Mouse (Mus musculus) kidney, postnatal 0 days (tissue): ENCODE results near the gene Nectin3. TPM values are rescaled to one million over a fixed set of nuclear protein-coding genes. Genes with fewer than 3 reads are reported as not detected.
A peak's percentile ranks its signal among the peaks of the same experiment; 100 is the strongest.

Experiments used
- ATAC-seq: fragments of 200-750 bp; cut with Nextera tagmentation; replicated peaks from 2 replicates; pipeline ENCODE4 v1.8.0; 2017; ENCODE audit warnings: low read depth, moderate number of reproducible peaks, moderate TSS enrichment, moderate library complexity; ENCODE audit not compliant: low FRiP score
- DNase-seq: peaks from one replicate; pipeline ENCODE4 v3.0.0-alpha.2; 2016; ENCODE audit warnings: low spot score
- H3K27ac ChIP-seq: fragments of 300-500 bp; sonication (generic); 2 replicates; pipeline ENCODE4 v1.5.1; 2014; ENCODE audit warnings: mild to moderate bottlenecking
- H3K27me3 ChIP-seq: fragments of 300-500 bp; sonication (generic); 2 replicates; pipeline ENCODE4 v1.6.1; 2014; ENCODE audit warnings: low read length, mixed read lengths; ENCODE audit not compliant: insufficient read depth
- H3K36me3 ChIP-seq: fragments of 300-500 bp; sonication (generic); 2 replicates; pipeline ENCODE4 v1.6.1; 2014; ENCODE audit warnings: low read length, mixed read lengths; ENCODE audit not compliant: insufficient read depth
- H3K4me1 ChIP-seq: fragments of 300-500 bp; sonication (generic); replicated peaks from 2 replicates; pipeline ENCODE4 v1.6.1; 2014; ENCODE audit warnings: antibody characterized with exemption, low read length, mixed read lengths; ENCODE audit not compliant: insufficient read depth
- H3K4me2 ChIP-seq: fragments of 300-500 bp; sonication (generic); 2 replicates; pipeline ENCODE4 v1.6.1; 2014; ENCODE audit warnings: mild to moderate bottlenecking, low read length, moderate library complexity, mixed read lengths
- H3K4me3 ChIP-seq: fragments of 300-500 bp; sonication (generic); replicated peaks from 2 replicates; pipeline ENCODE4 v1.5.1; 2014; ENCODE audit warnings: low read depth, low read length
- H3K9ac ChIP-seq: fragments of 300-500 bp; sonication (generic); 2 replicates; pipeline ENCODE4 v1.6.1; 2014; ENCODE audit warnings: low read depth, low read length
- H3K9me3 ChIP-seq: fragments of 300-500 bp; sonication (generic); replicated peaks from 2 replicates; pipeline ENCODE4 v1.6.1; 2016; ENCODE audit warnings: low read length, inconsistent platforms, mixed read lengths
- CTCF ChIP-seq: IDR thresholded peaks from 2 replicates; pipeline ENCODE4 v1.5.1; 2016; ENCODE audit warnings: antibody characterized with exemption, low read depth, mild to moderate bottlenecking, moderate library complexity
- WGBS: fragments of 180-500 bp; shearing (Covaris S2); extraction: QIAGEN DNeasy Blood & Tissue Kit; methylation state at CpG from one replicate; pipeline ENCODE4 v1.1.7; 2014; 5-methylcytosine and 5-hydroxymethylcytosine counted together
- polyA plus RNA-seq: library from polyadenylated mRNA; unstranded; fragments of >200 nt; fragmentation: Nextera tagmentation; extraction: Ambion mirVana; gene quantifications from 2 replicates; pipeline ENCODE4 v1.2.1, GENCODE M21; 2015

Nectin3 gene
- 49.7 and 55.1 TPM in 2 replicates for polyA plus RNA-seq

DNA sequence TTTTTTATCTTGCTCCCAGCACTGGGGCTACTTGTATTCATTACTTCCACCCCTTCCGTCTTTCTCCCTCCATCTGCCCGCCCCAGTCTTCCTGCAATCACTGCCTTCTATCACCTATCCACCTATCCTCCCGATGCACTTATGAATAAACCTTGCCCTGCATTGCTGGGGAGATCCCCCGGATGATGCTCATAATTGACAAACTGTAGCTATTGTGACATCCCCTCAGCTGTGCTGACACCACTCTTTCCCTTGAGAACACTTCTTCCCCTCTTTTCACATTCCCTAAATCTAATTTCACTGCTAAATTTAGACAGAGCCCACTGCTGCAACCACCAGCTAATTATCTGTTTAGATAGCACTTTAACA, at the start of gene Nectin3:
Gene Nectin3 (minus strand): TSS at position 105 of the 369 bp plus-strand sequence.
- H3K36me3 ChIP-seq: no peaks in the 10 kb centered on the region
- DNase-seq: no peak
- peak within 1 kb of the TSS; percentile 84 for H3K4me2 ChIP-seq
- no peak for TF ChIP-seq CTCF
- peaks cover 13% of the 10 kb centered on the region for H3K4me1 ChIP-seq
- 4% methylated on average over 4 of the region's 4 CpGs for WGBS
- peak within 1 kb of the TSS; percentile 92 for H3K9ac ChIP-seq
- peak within 1 kb of the TSS; percentile 88 for H3K4me3 ChIP-seq
- H3K27me3 ChIP-seq: no peaks in the 10 kb centered on the region
- ATAC-seq: no peak
- peak within 1 kb of the TSS; percentile 98 for H3K27ac ChIP-seq
- no peaks in the 10 kb centered on the region for H3K9me3 ChIP-seq

DNA sequence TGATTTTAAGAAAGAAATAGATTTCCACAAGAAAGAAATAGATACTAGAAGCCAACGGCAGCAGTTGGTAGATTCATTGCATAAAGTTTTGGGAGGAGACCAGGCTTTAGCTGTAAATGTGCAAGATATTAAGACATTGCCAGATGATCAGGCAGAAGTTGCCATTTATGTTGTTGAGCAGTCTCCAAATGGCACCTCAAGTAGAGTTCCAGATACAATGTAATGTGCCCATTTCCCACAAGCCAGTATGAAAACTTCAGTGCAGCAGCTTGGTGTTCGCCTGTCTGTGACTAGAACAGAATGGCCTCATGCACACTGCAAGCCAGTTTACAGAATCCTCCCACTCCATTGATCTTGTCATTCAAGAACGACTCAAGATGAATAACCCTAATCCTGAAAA, 39.8 kb upstream of the Nectin3 start:
- Histone ChIP-seq H3K4me1 (no peaks in the 10 kb centered on the region), H3K4me3 (no peak overlapping the region), H3K4me2 (no peak overlapping the region), H3K27me3 (no peaks in the 10 kb centered on the region), H3K9me3 (no peaks in the 10 kb centered on the region), H3K9ac (no peak overlapping the region), H3K27ac (no peak overlapping the region), H3K36me3 (no peaks in the 10 kb centered on the region)
- no peak for TF ChIP-seq CTCF
- ATAC-seq: no peak
- 84% methylated on average over 3 of the region's 3 CpGs for WGBS
- DNase-seq: no peak

DNA sequence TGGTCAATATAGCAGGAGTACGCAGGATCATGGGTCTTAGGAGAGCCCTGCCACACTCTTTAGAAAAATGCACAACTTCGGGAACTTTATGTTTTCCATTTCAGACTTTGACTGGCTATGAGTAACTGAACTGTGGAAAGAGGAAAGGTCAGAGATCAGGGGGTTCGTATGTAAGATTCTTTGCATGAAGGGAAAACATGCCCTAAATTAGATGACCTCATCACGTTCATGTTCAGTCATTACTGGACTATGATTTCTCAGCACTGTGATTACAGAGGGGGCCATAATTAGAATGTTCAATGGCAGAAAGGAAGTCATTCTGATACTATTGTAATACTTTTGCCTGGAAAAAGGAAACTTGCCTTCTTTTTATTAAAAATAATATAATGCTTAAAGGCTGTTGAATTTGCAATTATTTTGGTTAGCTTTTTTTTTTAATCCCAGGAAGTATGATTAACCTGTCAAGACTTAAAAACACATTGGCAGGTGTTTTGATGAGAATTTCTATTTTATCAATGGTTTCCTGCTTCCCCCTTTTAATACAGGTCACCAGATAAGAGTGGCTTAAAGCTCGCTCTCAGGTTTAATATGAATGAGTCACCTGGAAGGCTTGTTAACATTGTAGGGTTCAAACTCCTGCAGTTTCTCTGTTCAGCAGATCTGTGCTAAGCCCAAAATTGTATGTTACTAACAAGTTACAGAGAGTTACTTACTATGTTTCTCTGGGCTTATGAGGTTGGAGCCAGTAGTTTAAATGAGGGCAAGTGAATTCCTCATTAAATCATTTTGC, 34.3 kb upstream of the Nectin3 start:
- Histone ChIP-seq H3K27ac (no peak overlapping the region), H3K4me1 (no peaks in the 10 kb centered on the region), H3K4me3 (no peak overlapping the region), H3K4me2 (no peak overlapping the region), H3K9ac (no peak overlapping the region), H3K36me3 (no peaks in the 10 kb centered on the region), H3K27me3 (no peaks in the 10 kb centered on the region), H3K9me3 (no peaks in the 10 kb centered on the region)
- DNase-seq (no peak), ATAC-seq (no peak)
- WGBS: 77% methylated on average over 5 of the region's 5 CpGs
- TF ChIP-seq CTCF: no peak

DNA sequence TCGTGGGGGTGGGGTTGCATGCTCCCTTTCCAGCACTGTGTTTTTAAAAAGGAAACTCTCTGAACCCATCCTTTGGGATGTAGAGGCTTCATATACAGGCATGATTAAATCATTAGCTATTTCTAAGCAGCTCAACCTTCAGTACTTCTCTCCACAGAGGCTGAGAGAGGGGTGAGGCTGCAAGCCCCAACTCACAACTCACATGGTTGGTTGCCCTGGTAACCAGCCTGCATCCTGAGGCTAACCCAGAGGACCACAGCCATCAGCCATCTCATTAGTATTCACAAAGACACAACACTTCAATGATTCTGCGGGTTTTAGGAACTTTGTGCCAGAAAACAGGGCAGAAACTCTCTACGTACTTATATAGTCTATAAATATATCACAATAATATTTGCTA, 32.7 kb upstream of the Nectin3 start:
- H3K4me2 ChIP-seq: no peak overlapping the region
- H3K4me3 ChIP-seq: no peak overlapping the region
- WGBS: 78% methylated on average over 3 of the region's 3 CpGs
- no peak overlapping the region for H3K27ac ChIP-seq
- DNase-seq (no peak), ATAC-seq (no peak)
- no peak overlapping the region for H3K9ac ChIP-seq
- H3K4me1 ChIP-seq: no peaks in the 10 kb centered on the region
- no peak for TF ChIP-seq CTCF
- no peaks in the 10 kb centered on the region for H3K27me3 ChIP-seq
- H3K36me3 ChIP-seq: no peaks in the 10 kb centered on the region
- H3K9me3 ChIP-seq: no peaks in the 10 kb centered on the region

DNA sequence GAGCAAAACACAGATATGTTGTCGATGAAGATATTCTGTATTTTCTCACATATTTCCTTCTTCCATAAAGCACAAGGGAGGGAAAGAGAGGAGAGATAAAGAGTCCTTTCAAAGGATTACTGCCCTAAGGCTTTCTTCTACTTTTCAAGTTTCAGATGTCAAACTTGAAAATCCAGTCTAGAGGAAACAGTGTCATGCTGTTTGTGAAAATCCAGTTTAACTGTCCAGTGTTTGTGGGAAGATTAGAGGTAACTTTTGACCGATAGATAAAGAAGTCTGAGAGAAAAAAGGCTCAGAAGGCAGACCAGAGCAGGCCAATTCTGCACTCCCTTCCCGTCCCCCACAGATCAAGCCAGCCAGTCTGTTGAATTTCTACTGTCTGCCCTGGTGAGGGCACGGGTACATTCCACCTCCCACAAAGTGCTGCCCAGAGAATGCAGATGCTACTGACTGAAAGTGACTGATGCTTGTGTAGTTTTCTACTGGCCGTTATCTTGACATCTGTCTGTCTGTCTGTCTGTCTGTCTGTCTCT, 22.6 kb upstream of the Nectin3 start:
- no peak overlapping the region for H3K4me3 ChIP-seq
- H3K27me3 ChIP-seq: no peaks in the 10 kb centered on the region
- H3K4me2 ChIP-seq: no peak overlapping the region
- TF ChIP-seq CTCF: no peak
- H3K9me3 ChIP-seq: no peaks in the 10 kb centered on the region
- no peaks in the 10 kb centered on the region for H3K36me3 ChIP-seq
- H3K27ac ChIP-seq: no peak overlapping the region
- DNase-seq (no peak), ATAC-seq (no peak)
- 62% methylated on average over 5 of the region's 5 CpGs for WGBS
- no peak overlapping the region for H3K9ac ChIP-seq
- no peaks in the 10 kb centered on the region for H3K4me1 ChIP-seq

DNA sequence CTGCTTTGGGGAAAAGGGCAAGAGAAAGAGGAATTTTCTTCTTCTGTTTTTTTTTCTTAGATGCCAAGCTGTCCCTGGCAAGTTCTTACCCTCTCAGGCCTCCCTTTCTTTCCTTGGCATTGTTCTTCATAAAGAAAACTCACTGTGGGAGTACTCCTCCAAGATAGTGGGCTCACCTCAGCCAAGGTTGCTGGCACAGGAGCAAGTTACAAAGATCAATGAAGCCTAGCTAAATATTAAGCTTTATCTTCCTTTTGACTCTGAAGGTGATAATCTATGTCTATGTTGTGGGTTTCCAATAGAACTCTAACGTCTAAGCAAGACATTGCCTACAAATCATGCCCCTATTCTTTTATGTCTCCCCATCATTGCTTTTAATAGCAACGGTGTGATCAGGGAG, 21.3 kb upstream of the Nectin3 start:
- no peak overlapping the region for H3K4me2 ChIP-seq
- no peaks in the 10 kb centered on the region for H3K4me1 ChIP-seq
- no peak for ATAC-seq
- no peaks in the 10 kb centered on the region for H3K9me3 ChIP-seq
- no peak for DNase-seq
- no peak overlapping the region for H3K4me3 ChIP-seq
- H3K27ac ChIP-seq: no peak overlapping the region
- no peak for TF ChIP-seq CTCF
- H3K36me3 ChIP-seq: no peaks in the 10 kb centered on the region
- H3K9ac ChIP-seq: no peak overlapping the region
- WGBS: 79% methylated on average over 2 of the region's 2 CpGs
- no peaks in the 10 kb centered on the region for H3K27me3 ChIP-seq
